Mouse (Mus musculus) heart, adult 18-20 months (tissue): Measurements from ENCODE around the gene Ldb1. TPM values are rescaled to one million over a fixed set of nuclear protein-coding genes. Genes with fewer than 3 reads are reported as not detected.
"Not testable (repeated sequence)": the region's sequence is repeated elsewhere in the genome, so short reads cannot be mapped to it uniquely, and the experiment has no call there.

ENCODE experiments used
- DNase-seq, 2 experiments: peaks; one replicate each; pipeline ENCODE4 v3.0.0; 2021 to 2022; ENCODE audit warnings: mixed read lengths in 1 of 2
- total RNA-seq, 2 experiments: library from RNA; stranded (reverse); gene quantifications; 2 replicates each; pipeline ENCODE4 v1.2.3; 2021

The Ldb1 gene
- total RNA-seq, 2 experiments from 2014 or later, result 35.2 to 37.3 TPM

- no peak for DNase-seq
Measured at GRCm38 (mm10) chr19:46029652-46030051, 15.4 kb downstream of the Ldb1 start.

GRCm38 (mm10) chr19:46028747-46029320 lies 16.2 kb downstream of the Ldb1 start:
- DNase-seq, result no peak

- DNase-seq, result no peak
Measured at GRCm38 (mm10) chr19:46026567-46026966, 18.4 kb downstream of the Ldb1 start.

GRCm38 (mm10) chr19:46024959-46025358 lies 20.1 kb downstream of the Ldb1 start:
- DNase-seq, result no peak

GRCm38 (mm10) chr19:46016023-46016422 lies 29.0 kb downstream of the Ldb1 start:
- no peak for DNase-seq

- peak; percentile 91 to 96 for DNase-seq
Measured at GRCm38 (mm10) chr19:46014572-46015178, 30.3 kb downstream of the Ldb1 start.

GRCm38 (mm10) chr19:46005680-46006079 lies 39.3 kb downstream of the Ldb1 start:
- no peak for DNase-seq

GRCm38 (mm10) chr19:46004814-46005466 lies 40.1 kb downstream of the Ldb1 start:
- DNase-seq, result no peak

- DNase-seq, result peak; percentile 94 to 96
Measured at GRCm38 (mm10) chr19:46003371-46004226, 41.4 kb downstream of the Ldb1 start, which contains the start of gene Hps6. Hps6 (plus strand) TSS chr19:46003508.

- no peak for DNase-seq
Measured at GRCm38 (mm10) chr19:46002279-46002678, 42.7 kb downstream of the Ldb1 start.

GRCm38 (mm10) chr19:45999378-45999777 lies 45.6 kb downstream of the Ldb1 start:
- DNase-seq, result no peak

- DNase-seq, result no peak
Measured at GRCm38 (mm10) chr19:45998694-45999217, 46.3 kb downstream of the Ldb1 start.

- DNase-seq, result peak; percentile 96
Measured at GRCm38 (mm10) chr19:45997785-45998693, 47.0 kb downstream of the Ldb1 start, which contains the start of gene Armh3. Armh3 (minus strand) TSS chr19:45998488.

GRCm38 (mm10) chr19:45997365-45997764 lies 47.6 kb downstream of the Ldb1 start:
- DNase-seq, result no peak

- no peak for DNase-seq
Measured at GRCm38 (mm10) chr19:45993981-45994737, 50.9 kb downstream of the Ldb1 start.

GRCm38 (mm10) chr19:45993441-45993840 lies 51.6 kb downstream of the Ldb1 start:
- not testable (repeated sequence) for DNase-seq

GRCm38 (mm10) chr19:45991171-45991570 lies 53.8 kb downstream of the Ldb1 start:
- DNase-seq, result no peak

- no peak for DNase-seq
Measured at GRCm38 (mm10) chr19:45988238-45988637, 56.8 kb downstream of the Ldb1 start.

- no peak for DNase-seq
Measured at GRCm38 (mm10) chr19:45984379-45984778, 60.6 kb downstream of the Ldb1 start.
